Mouse (Mus musculus): ENCODE data around the gene Tpm1. TPM values are rescaled to one million over a fixed set of nuclear protein-coding genes. Genes with fewer than 3 reads are reported as not detected.

The Tpm1 gene
- total and polyA plus RNA-seq, 2 experiments, result 16.1 to 35.0 TPM

DNA sequence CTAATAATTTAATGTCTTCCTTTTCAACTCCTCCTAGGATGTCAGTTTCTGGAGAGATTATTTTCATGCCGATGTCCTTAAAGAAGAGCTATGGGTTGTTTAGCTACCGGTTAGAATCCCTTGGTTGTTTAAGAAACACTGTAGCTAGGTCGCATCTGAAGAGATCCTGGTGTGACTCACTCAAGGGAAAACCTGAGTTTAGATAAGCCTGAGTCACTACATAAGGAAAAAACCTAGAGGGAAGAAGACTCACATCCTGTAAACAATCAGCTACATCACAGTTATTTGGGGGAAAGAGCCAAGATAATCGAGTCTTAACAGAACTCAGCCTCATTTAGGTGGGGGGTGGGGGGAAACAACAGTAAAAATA is 3.9 kb downstream of the Tpm1 start:
- no peak overlapping the region for H3K27ac ChIP-seq (replicated peaks; ENCODE audit: insufficient read depth, low read depth, low read length)
- TF ChIP-seq POLR2A (IDR thresholded peaks at IDR 0.05; ENCODE audit: extremely low read depth, insufficient read depth, low read length), result no peak
- no peak overlapping the region for H3K9ac ChIP-seq (ENCODE audit: low read depth, low read length)
- no peak for DNase-seq (ENCODE audit: extremely low read depth, low read depth, low spot score)
- peaks cover 26% of the 10 kb centered on the region; the same call in 1 of the 2 replicates for H3K27me3 ChIP-seq (ENCODE audit: control insufficient read depth, insufficient read depth, low read length)
- 28% methylated on average over 4 of the region's 4 CpGs for WGBS
- peaks cover 8% of the 10 kb centered on the region; the same call in 1 of the 2 replicates for H3K79me2 ChIP-seq (ENCODE audit: control insufficient read depth, insufficient read depth, low read length)
- peaks cover 19% of the 10 kb centered on the region for H3K4me1 ChIP-seq (ENCODE audit: control insufficient read depth, insufficient read depth, low read length)
- H3K4me3 ChIP-seq (ENCODE audit: insufficient read depth, low read depth, low read length), result no peak overlapping the region
- H3K36me3 ChIP-seq (ENCODE audit: control insufficient read depth, insufficient read depth, low read length), result no peaks in the 10 kb centered on the region

DNA sequence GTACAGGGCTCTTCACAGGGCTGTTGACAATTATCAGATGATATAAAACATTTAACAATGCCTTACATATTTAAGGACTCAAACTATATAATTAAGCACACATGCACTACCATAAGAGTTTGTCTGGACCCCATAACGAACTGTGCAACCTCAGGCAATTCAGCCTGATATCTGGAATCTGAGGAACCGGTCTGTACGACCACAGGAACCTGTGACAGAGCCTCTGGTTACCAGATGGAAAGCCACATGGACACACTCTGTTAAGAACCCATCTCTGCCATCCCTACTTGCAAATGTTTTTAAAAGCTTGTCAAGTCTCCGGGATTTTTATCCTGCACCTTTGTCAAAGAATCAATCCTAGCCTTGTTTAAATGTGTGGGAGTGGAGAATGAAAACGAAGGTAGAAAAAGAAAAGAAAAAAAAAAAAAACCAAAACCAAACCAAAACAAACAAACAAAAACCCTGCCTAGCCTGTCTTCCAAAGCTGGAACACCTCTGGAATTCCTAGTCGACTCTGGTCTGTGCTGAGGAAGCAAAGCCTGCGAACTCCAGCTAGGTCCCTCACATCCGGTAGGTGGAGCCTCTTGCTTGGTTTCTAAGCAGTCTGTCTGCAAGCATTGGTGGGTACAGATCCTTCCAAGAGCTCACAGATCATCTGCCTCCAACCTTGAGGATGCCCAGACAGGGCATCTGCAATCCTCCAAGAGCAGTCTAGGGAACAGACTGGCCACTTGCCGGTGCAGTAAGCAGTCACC is 4.5 kb downstream of the Tpm1 start:
- Histone ChIP-seq H3K4me3 (ENCODE audit: insufficient read depth, low read depth, low read length) (no peak overlapping the region), H3K27me3 (ENCODE audit: control insufficient read depth, insufficient read depth, low read length) (peaks cover 26% of the 10 kb centered on the region; the same call in 1 of the 2 replicates), H3K79me2 (ENCODE audit: control insufficient read depth, insufficient read depth, low read length) (peaks cover 11% of the 10 kb centered on the region; the same call in 1 of the 2 replicates), H3K4me1 (ENCODE audit: control insufficient read depth, insufficient read depth, low read length) (peaks cover 20% of the 10 kb centered on the region), H3K36me3 (ENCODE audit: control insufficient read depth, insufficient read depth, low read length) (no peaks in the 10 kb centered on the region), H3K27ac (replicated peaks; ENCODE audit: insufficient read depth, low read depth, low read length) (no peak overlapping the region), H3K9ac (ENCODE audit: low read depth, low read length) (no peak overlapping the region)
- TF ChIP-seq CTCF (IDR thresholded peaks at IDR 0.05; ENCODE audit: low read depth, low read length) (peak; percentile 68), POLR2A (IDR thresholded peaks at IDR 0.05; ENCODE audit: extremely low read depth, insufficient read depth, low read length) (no peak)
- 34% methylated on average over 9 of the region's 9 CpGs for WGBS
- DNase-seq (ENCODE audit: extremely low read depth, low read depth, low spot score), result peak; percentile 59

DNA sequence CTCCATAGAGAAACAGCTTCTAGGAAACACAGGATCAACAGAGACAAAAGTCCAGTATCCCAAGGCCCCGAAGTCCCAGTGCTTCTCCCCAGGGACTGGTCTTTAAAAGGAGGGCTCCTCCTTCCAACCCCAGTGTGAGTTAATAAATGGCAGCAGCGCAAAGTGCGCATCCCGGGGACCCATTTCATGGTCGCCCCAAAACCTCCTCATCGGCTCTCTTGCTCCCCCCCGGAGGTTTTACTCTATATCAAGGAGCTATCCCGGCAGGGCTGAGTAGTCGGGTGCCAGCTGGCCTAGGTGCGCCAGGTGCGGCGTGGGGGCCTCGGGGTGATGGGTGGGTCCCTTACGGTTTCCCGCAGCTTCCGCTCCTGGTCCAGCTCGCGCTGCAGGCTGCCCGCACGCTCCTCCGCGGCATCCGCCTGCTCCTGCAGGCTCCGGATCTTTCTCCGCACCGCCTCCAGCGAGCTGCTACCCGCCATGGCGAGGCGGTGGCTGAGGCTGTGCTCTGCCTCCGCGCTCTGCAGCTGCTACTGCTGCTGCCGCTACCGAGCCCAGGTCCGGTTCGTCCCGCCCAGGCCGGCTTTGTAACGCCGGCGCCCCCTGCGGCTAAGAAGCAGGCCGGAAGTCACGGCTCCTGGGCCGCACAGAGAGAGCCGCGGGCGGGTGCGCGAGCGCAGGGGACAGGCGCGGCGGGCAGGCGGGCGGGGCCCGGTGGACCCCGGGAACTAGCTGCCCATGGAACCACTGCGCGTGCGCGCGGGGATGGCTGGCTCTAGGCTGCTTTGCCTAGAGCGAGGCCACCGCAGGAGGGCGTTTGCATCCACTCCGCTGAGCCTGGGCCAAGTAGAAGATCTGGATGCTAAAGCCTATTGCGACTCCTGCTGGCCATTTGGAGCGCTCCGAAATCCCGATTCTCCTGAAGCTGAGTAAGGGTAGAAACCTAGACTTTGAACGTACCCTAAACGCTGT is 5.7 kb downstream of the Tpm1 start:
- peak; percentile 88 for DNase-seq (ENCODE audit: extremely low read depth, low read depth, low spot score)
- TF ChIP-seq POLR2A (IDR thresholded peaks at IDR 0.05; ENCODE audit: extremely low read depth, insufficient read depth, low read length) (peak; percentile 75), CTCF (IDR thresholded peaks at IDR 0.05; ENCODE audit: low read depth, low read length) (peak; percentile 99)
- H3K9ac ChIP-seq (ENCODE audit: low read depth, low read length), result peak overlapping the region; percentile 92
- peak overlapping the region; percentile 68 for H3K27ac ChIP-seq (replicated peaks; ENCODE audit: insufficient read depth, low read depth, low read length)
- H3K36me3 ChIP-seq (ENCODE audit: control insufficient read depth, insufficient read depth, low read length), result no peaks in the 10 kb centered on the region
- H3K4me1 ChIP-seq (ENCODE audit: control insufficient read depth, insufficient read depth, low read length), result peaks cover 18% of the 10 kb centered on the region
- WGBS, result under 1% methylated on average over 73 of the region's 73 CpGs
- H3K79me2 ChIP-seq (ENCODE audit: control insufficient read depth, insufficient read depth, low read length), result peaks cover 23% of the 10 kb centered on the region; the same call in 1 of the 2 replicates
- H3K4me3 ChIP-seq (ENCODE audit: insufficient read depth, low read depth, low read length), result peak overlapping the region; percentile 91
- peaks cover 15% of the 10 kb centered on the region; the same call in 1 of the 2 replicates for H3K27me3 ChIP-seq (ENCODE audit: control insufficient read depth, insufficient read depth, low read length)

GRCm38 (mm10) chr9:67042813-67043207 is 6.4 kb downstream of the Tpm1 start:
- Histone ChIP-seq H3K4me1 (ENCODE audit: control insufficient read depth, insufficient read depth, low read length) (peaks cover 18% of the 10 kb centered on the region), H3K27me3 (ENCODE audit: control insufficient read depth, insufficient read depth, low read length) (peaks cover 9% of the 10 kb centered on the region; the same call in 1 of the 2 replicates), H3K9ac (ENCODE audit: low read depth, low read length) (peak overlapping the region; percentile 92), H3K27ac (replicated peaks; ENCODE audit: insufficient read depth, low read depth, low read length) (peak overlapping the region; percentile 68), H3K4me3 (ENCODE audit: insufficient read depth, low read depth, low read length) (peak overlapping the region; percentile 91; the same call in 1 of the 2 replicates), H3K36me3 (ENCODE audit: control insufficient read depth, insufficient read depth, low read length) (no peaks in the 10 kb centered on the region), H3K79me2 (ENCODE audit: control insufficient read depth, insufficient read depth, low read length) (peaks cover 23% of the 10 kb centered on the region; the same call in 1 of the 2 replicates)
- WGBS, result 13% methylated on average over 6 of the region's 6 CpGs
- no peak for DNase-seq (ENCODE audit: extremely low read depth, low read depth, low spot score)
- no peak for TF ChIP-seq CTCF (IDR thresholded peaks at IDR 0.05; ENCODE audit: low read depth, low read length)
- TF ChIP-seq POLR2A (IDR thresholded peaks at IDR 0.05; ENCODE audit: extremely low read depth, insufficient read depth, low read length), result no peak

DNA sequence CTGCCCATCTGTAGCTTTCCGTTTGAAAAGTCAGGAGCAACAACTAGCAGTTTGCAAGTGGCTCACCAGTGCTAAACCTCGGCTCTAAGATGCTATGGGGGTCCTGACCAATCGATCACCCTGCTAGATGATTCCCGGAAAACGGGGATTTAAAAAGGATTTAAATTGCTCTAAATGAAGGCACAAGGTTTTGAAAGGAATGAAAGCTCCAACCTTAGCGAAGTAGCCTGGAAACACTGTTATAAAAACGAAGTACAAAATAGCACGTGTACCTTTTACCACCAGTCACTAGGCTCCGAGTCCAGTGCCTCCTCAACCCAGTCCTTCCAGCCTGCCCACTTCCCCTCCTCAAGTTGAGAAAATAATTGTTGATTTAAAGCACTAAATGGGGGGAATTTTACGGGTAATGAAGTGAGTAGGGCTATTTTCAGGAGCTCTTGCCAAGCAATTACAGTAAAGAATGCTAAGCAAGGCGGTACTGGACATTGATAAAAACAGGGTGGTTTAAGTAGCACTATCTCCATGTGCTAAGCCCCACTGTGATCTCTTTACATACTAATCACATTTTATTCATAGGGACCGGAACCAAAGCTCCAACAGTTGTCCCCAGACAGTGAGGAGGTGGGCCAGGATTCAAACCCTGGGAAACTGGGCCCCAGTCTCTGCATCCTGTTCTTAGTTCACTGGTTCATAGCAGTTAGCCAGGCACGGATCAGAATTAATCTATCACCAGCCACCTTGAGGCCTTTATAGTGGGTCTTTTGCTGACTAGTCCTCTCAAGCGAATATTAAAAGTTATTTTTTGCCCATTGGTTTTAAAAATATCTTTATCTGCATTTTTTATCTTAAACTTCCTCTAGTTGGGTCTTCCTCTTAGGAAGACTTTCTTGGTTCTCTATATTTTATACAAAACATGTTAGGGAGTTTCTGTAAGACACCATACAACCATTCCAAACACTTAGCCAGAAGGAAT is 7.1 kb downstream of the Tpm1 start:
- Histone ChIP-seq H3K4me1 (ENCODE audit: control insufficient read depth, insufficient read depth, low read length) (peaks cover 15% of the 10 kb centered on the region), H3K36me3 (ENCODE audit: control insufficient read depth, insufficient read depth, low read length) (no peaks in the 10 kb centered on the region), H3K79me2 (ENCODE audit: control insufficient read depth, insufficient read depth, low read length) (peaks cover 23% of the 10 kb centered on the region; the same call in 1 of the 2 replicates), H3K27me3 (ENCODE audit: control insufficient read depth, insufficient read depth, low read length) (0 out of 2 replicates have a peak, but pooled peaks cover 3% of the 10 kb centered on the region), H3K27ac (replicated peaks; ENCODE audit: insufficient read depth, low read depth, low read length) (peak overlapping the region; percentile 15), H3K4me3 (ENCODE audit: insufficient read depth, low read depth, low read length) (no peak overlapping the region), H3K9ac (ENCODE audit: low read depth, low read length) (no peak overlapping the region)
- 44% methylated on average over 14 of the region's 14 CpGs for WGBS
- TF ChIP-seq CTCF (IDR thresholded peaks at IDR 0.05; ENCODE audit: low read depth, low read length) (no peak), POLR2A (IDR thresholded peaks at IDR 0.05; ENCODE audit: extremely low read depth, insufficient read depth, low read length) (no peak)
- no peak for DNase-seq (ENCODE audit: extremely low read depth, low read depth, low spot score)

Measured in liver, adult 2 months (tissue).